Mouse (Mus musculus): Measurements from ENCODE around the gene Anks1b.

Anks1b gene

GRCm38 (mm10) chr10:90674362-90674761 is 801.1 kb downstream of the Anks1b start:
- no peak for DNase-seq (ENCODE audit: low spot score)

DNA sequence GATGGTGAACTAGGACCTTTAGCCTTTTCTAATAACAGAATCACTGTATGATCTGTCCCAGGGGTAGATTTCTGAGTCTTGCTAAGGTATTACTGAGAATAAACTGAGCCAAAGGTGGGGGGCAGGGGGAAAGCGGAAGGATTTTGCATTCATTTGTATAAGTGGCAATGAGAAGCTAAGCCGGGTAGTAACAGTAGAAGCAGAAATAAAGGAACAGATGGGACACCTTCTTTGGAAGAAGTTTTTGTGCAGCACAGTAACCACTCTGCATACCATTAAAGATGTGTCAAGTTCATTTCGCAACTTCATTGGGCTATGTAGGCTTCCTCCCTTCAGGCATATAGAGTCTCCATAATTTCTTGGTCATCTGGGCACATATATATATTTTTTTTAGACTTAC is 804.1 kb downstream of the Anks1b start:
- DNase-seq (ENCODE audit: low spot score): no peak

DNA sequence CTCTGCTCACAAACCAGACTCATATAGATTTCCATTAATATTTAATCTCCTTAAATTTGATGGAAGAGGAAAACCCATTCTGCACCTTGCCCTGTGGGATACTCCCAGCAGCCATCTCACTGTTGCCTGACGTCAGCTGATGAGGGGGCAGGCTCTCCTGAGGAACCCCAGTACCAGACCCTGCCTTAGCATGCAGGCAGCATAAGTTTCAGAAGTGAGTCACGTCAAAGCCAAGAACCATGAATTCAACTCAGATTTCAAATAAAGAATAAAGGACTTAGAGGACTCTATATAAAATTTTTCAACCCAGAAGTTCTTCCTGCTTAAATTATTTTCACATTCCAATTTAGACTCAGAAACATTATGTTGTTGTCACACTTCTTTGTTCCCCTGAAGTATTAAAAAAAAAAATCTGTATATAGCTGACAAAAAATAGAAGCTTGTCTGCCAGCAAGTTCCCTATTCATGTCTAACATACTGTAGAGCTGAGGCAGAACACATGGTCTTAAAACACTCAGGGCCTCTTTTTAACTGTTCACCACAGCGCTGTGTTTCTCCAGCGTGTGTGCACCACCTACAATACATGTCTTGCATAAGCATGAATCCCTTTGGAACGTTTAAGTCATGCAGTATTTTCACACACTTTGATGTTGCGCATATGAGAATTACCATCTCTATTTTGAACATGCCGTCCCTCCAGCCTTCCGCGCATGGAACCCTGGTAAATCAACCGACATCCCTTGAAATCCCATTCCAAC is 806.6 kb downstream of the Anks1b start:
- DNase-seq (ENCODE audit: low spot score): no peak

- no peak for DNase-seq (ENCODE audit: low spot score)
Observed at GRCm38 (mm10) chr10:90683813-90684212, 810.5 kb downstream of the Anks1b start.

DNA sequence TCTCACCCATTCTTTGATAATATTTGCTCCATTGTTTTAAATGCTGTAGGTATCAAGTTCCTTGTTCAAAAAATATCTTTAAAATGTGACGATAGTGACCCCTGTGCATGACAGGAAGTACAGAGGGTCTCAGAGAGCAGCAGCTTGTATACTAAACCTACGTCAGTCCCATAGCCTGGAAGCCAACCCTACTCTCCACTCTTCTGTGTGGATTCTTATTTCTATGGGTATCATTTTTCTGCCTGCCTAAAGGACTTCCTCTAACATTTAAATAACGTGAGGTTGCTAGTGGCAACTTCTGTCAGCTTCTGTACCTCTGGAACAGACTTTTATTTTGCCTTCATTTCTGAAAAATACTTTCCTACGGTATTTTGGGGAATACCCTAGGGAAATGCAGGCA is 812.1 kb downstream of the Anks1b start:
- DNase-seq (ENCODE audit: low spot score): no peak

GRCm38 (mm10) chr10:90688153-90688552 is 814.8 kb downstream of the Anks1b start:
- DNase-seq (ENCODE audit: low spot score): no peak

GRCm38 (mm10) chr10:90688696-90689252 is 815.5 kb downstream of the Anks1b start:
- DNase-seq (ENCODE audit: low spot score): no peak

- DNase-seq (ENCODE audit: low spot score): peak; percentile 60
Observed at GRCm38 (mm10) chr10:90689854-90690513, 816.7 kb downstream of the Anks1b start.

DNA sequence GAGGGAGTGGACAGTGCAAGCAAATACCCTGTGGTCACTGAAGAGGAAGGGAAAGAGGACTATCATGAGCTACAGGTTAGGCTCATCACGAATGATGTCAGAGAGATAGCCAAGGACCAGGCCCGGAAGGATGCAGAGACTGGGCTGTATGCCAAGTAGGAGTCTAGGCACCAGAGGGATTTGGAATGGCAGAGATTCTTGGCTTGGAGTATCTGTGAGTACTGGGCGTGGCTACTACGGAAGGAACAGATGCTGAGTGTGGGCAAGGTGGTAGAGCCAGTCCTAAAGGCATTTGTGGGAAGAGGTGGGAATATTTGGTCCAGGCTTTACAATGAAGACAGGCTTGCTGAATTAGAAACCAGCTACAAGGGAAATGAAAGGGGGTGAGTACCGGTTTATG is 823.4 kb downstream of the Anks1b start:
- no peak for DNase-seq (ENCODE audit: low spot score)

- DNase-seq (ENCODE audit: low spot score): no peak
Observed at GRCm38 (mm10) chr10:90697413-90697812, 824.1 kb downstream of the Anks1b start.

DNA sequence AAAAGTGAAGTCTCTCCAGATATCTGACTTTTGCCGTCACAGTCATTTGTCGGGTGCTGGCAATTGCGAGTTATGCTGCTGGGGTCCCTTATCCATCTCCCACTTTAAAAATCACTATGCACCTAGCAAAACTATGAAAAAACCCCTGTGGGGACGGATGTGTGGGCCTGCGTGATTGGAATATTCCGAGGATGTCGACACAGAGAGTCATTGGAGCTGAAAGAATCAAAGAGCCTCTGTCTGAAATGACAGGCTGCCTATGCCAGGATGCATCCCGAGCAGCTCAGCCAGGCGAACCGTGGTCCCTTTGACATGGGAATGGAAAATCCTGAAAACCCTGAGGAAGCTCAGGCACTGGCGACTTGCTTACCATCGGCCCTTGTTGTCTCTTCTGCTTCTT is 825.9 kb downstream of the Anks1b start:
- DNase-seq (ENCODE audit: low spot score): no peak

- DNase-seq (ENCODE audit: low spot score): no peak
Observed at GRCm38 (mm10) chr10:90704602-90705001, 831.3 kb downstream of the Anks1b start.

DNA sequence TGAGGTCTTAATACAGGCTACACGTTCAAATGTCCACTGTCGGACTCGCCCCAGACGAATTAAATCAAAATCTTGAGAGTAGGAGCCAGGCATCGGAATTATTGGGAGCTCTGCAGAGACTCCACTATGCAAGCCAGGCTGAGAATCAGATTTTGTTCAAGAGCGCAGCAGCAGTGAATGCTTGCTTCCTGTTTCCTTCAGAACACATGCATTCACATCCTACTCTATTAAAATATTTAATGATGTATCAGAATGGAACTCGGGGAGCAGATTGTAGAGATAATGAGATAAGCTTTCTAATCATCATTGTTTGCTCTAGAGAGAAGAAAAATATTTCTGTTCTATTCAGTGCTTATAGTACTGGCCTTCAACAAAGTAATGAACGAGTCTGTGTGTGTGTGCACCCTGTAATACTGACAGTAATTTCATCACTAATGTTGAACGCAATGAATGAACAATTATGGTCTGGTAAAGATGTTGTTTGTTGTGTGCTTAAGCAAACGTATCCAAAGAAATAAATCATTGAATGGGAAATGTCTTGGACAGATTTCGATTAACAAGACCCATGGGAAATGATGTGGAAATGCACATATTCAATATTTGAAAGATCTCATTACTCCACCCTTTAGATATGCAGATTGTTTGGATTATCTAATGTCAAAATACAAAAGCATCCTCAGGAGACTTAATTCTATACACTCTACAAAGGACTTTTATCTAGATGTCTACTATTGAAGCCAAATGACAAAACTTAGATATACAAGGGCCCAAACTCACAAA is 835.7 kb downstream of the Anks1b start:
- DNase-seq (ENCODE audit: low spot score): no peak

GRCm38 (mm10) chr10:90709602-90709931 is 836.3 kb downstream of the Anks1b start:
- no peak for DNase-seq (ENCODE audit: low spot score)

GRCm38 (mm10) chr10:90717961-90718360 is 844.7 kb downstream of the Anks1b start:
- no peak for DNase-seq (ENCODE audit: low spot score)

- DNase-seq (ENCODE audit: low spot score): no peak
Observed at GRCm38 (mm10) chr10:90718684-90719083, 845.4 kb downstream of the Anks1b start.

- no peak for DNase-seq (ENCODE audit: low spot score)
Observed at GRCm38 (mm10) chr10:90719996-90720395, 846.7 kb downstream of the Anks1b start.

DNA sequence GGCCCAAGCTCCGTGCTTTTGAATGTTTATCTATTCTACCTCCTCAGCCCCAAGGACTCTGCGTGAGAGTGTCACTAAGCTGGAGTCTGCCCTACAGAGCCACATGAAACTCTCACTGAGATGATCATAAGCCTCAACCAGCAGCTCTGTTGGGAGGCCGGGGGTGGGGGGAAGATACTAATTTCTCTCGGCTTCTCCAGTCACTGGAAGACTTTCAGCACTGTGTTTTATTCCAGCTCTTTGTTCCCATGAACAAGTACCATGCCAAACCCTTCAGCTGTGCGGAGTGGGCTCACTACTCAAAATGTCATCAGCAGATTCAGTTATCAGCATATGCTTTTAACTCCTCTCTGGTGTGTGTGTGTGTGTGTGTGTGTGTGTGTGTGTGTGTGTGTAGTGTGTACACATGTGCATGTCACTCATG is 849.8 kb downstream of the Anks1b start:
- DNase-seq (ENCODE audit: low spot score): no peak

GRCm38 (mm10) chr10:90723941-90724341 is 850.6 kb downstream of the Anks1b start:
- DNase-seq (ENCODE audit: low spot score): no peak

GRCm38 (mm10) chr10:90724931-90725330 is 851.6 kb downstream of the Anks1b start:
- DNase-seq (ENCODE audit: low spot score): no peak

DNA sequence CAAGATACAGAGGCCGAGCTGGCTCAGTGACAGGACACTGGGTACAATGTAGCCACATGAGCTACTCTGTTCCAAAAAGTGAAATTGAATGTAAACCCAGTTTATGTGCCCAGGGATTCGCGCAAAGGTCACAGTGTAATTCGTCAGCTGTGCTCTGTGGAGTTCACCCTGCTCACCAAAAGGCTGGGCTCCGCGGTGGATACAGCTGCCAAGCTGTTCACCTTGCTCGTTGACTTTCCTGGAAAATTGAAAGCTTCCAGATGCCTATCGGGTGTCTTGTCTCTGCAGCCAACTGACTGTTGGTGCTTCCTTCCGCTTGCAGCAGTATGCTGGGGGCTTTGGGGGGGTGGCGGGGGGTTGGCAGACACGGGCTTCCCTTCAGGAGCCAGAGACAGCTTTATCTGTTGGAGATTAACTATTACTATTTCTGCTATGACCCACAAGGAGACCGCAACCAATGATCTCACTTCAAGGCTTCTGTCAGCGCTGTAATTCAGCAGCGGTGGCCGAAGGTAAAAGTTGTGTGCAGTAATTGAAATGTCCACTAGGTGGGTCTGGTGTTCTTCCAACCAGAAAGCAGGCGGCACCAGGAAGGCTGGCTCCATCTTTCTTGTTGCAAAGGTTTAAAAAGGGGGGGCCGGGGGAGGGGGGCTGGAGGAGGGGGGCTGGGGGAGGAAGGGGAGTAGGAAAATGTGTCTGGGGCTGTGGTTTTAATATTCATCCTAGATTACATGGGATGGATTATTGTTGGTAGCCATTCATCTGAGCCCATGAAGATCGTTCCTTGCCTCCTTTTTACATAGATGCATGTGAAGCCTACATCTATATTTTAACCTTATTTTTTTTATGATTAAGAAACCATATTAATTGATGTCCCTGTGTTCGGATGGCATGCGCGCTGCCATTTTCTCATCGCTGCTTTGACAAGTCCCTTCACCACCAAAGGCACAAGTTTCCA is 855.4 kb downstream of the Anks1b start:
- peak; percentile 84 for DNase-seq (ENCODE audit: low spot score)

- DNase-seq (ENCODE audit: low spot score): no peak
Observed at GRCm38 (mm10) chr10:90729527-90729926, 856.2 kb downstream of the Anks1b start.

All from MN1 (cell line).